Mouse (Mus musculus) gastrocnemius, postnatal 10 days (tissue): ENCODE results near the gene Nfam1. TPM values are rescaled to one million over a fixed set of nuclear protein-coding genes. Genes with fewer than 3 reads are reported as not detected.
"Not testable (repeated sequence)": the region's sequence is repeated elsewhere in the genome, so short reads cannot be mapped to it uniquely, and the experiment has no call there.

ENCODE experiments used
- DNase-seq: peaks from one replicate; pipeline ENCODE4 v3.0.0; 2021; ENCODE audit warnings: mixed read lengths
- long read RNA-seq, 2 experiments: library from polyadenylated mRNA; stranded (forward); transcript quantifications; one replicate each; pipeline ENCODE4 v2.0.0; 2021
- total RNA-seq, 2 experiments: library from RNA; stranded (reverse); gene quantifications; 2 replicates each; pipeline ENCODE4 v1.2.3; 2021

The Nfam1 gene
- 1 to 10 TPM; 1.4 to 3.0 TPM for total RNA-seq
- long read RNA-seq, experiment 1, full-length matches to known transcripts, result 3 of 4 reads
- long read RNA-seq, experiment 1, partial matches to known transcripts, result 1 of 4 reads
- long read RNA-seq, experiment 1, other reads (novel, unspliced or antisense), result 0 of 4 reads
- long read RNA-seq, experiment 2, full-length matches to known transcripts, result 3 of 3 reads
- long read RNA-seq, experiment 2, partial matches to known transcripts, result 0 of 3 reads
- long read RNA-seq, experiment 2, other reads (novel, unspliced or antisense), result 0 of 3 reads

DNA sequence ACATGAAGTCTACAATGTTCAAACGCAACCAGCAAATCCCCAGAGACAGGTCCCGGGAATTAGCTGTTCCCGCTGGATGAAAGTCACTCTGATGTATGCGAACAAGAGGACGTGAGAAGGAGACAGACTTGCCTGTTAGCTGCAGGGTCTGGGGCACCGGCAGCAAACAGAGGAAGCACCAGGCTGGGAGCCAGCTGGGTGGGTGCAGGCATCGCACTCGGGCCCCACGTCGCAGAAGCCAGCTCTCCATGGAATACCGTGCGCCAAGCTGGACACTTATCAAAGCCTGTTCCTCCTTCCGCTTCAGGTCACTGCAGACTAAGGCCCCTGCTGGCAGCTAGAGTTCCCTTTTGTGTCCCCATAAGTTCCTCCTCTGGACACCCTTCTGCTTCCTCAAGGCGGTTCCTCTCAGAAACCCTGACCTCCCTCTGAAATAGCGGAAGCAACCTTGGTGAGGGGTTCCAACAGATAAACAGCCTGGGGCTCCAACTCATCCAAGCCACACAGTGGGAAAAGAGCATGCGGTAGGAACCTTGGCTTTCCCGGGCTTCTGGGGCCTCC, at the start of gene Nfam1:
TSS of gene Nfam1 (minus strand) at position 326 of the 561 bp plus-strand sequence.
- DNase-seq, result no peak

DNA sequence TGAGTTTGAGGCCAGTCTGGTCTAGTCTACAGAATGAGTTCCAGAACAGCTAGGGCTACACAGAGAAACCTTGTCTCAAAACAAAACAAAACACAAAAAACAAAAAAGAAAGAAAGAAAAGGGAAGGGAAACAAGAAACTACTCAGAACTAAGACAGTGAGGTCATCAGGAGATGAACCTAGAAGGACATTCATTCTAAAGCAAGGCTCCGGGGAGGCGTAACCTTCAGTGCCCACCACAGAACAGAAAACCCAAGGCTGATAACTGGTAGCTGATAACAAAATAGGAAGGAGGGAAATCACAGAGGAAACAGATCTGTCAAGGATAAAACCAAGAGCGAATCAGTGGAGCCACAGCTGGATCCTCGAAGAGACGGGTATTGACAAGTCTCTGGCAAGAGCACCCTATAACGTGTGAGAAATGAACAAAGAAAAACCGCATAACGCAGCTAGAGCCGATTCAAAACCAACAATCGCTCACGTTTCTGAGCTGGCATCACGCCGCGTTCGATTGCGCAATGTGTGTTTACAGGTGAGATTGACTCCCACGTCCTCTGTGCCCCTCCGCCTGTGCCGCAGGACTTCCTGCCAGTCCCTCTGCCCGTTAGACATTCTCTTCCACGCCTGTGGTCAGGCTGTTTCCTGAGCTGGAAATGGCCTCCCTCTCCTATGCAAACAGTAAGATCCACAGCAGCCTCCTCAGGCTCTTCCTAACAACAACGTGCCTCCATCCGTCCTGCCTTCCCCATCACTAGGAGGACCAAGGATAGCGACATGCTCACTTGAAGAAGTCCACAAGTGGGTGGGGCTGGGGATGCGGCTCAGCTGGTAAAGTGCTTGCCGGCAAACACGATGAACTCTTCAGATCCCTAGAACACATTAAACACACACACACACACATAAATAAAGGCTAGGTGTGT, 42.8 kb upstream of the Nfam1 start:
- no peak for DNase-seq

- no peak for DNase-seq
Observed at GRCm38 (mm10) chr15:83074179-83074578, 41.1 kb upstream of the Nfam1 start.

DNA sequence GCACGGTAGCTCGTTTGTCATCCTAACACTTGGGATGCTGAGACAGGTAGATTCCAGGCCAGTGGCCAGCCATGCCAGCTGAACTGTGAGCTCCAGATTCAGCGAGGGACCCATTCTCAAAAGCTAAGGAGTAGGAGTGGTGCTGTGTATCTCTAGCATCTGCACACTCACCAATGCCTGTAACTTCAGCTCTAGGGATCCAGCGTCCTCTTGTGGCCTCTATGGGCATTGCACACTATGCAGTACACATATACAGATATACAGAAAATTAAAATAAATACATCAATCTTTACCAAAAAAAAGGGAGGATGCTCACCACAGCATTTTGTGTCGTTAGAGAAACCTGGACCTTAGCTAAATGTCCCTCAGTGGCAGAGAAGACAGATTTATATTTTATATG, 38.6 kb upstream of the Nfam1 start:
- DNase-seq, result no peak

- no peak for DNase-seq
Observed at GRCm38 (mm10) chr15:83070942-83071341, 37.8 kb upstream of the Nfam1 start.

GRCm38 (mm10) chr15:83068270-83068669, 35.2 kb upstream of the Nfam1 start:
- DNase-seq, result no peak

- DNase-seq, result no peak
Observed at GRCm38 (mm10) chr15:83065543-83065942, 32.4 kb upstream of the Nfam1 start.

GRCm38 (mm10) chr15:83062582-83062981, 29.5 kb upstream of the Nfam1 start:
- not testable (repeated sequence) for DNase-seq

DNA sequence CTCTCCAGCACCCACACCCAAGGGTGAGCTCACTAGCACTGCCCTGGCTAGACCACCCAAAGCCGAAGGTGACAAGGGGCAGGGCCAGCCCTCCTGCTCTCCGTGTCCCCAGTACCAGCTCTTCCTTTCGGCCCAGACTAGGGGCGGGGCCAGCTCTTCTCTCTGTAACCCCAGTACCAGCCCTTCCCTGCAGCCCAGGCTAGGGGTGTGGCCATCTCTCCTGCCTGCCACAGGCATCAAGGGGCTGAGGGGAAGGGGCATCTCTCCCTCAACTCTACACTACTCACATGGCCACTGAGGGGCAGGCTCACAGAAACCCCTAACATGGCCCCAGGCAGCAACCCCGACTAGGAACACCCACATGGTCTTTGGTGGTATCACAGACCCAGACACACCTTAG, 28.6 kb upstream of the Nfam1 start:
- DNase-seq, result no peak

- DNase-seq, result no peak
Observed at GRCm38 (mm10) chr15:83059233-83059660, 26.1 kb upstream of the Nfam1 start.

- DNase-seq, result no peak
Observed at GRCm38 (mm10) chr15:83057533-83057932, 24.4 kb upstream of the Nfam1 start.

- DNase-seq, result no peak
Observed at GRCm38 (mm10) chr15:83056378-83057083, 23.4 kb upstream of the Nfam1 start.

GRCm38 (mm10) chr15:83055569-83055968, 22.5 kb upstream of the Nfam1 start:
- DNase-seq, result no peak

DNA sequence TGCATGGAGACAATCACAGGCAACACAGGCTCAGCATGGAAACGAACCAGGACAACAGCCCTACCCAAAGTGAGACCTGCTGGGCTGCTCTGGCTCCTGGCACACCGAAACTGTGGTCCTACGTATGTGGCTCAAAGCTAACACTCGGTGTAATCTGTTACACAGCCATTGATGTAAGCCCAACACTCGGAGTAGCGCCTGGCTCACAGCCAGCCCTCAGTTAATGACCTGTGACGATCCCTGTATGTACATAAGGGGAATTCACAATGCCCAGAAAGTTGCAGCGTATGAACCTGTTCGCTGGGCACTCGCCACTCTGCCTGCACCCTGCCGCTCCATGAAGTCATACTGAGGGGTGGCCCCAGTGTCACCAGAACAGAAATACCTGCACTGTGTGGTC, 20.2 kb upstream of the Nfam1 start:
- no peak for DNase-seq

DNA sequence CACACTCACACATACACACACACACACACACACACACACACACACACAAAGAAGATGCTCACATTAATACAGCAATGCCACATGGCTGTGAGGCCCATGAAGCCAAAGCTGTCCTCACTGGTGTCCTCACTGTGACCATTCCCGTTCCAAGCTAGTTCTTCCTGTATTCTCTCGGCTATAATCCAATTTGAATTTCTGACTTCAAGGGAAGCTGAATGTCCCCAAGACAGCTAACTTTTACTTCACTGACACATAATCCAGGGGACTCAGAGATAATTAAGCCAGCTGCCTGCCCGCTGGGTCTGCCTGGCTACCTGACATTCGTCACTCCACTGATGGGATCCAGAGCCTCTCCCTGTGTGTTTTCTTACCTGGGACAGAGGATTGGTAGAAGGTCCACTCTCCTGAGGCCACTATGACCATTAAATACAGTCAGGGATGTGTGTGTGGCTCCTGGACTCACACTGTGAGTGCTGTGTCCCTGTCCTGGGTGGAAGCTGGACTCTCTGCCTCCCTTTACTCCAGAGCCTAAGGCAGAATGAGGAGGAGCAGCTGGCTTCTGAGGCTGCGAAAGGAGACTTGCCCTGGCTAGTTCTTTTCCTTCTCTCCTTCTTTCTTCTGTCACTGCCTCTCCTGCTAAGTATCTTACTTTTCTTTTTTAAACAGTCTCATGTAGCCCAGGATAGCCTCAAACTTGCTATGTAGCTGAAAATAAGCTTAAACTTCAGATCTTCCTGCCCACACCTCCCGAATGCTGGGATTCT, 19.4 kb upstream of the Nfam1 start:
- DNase-seq, result no peak

GRCm38 (mm10) chr15:83046730-83047129, 13.6 kb upstream of the Nfam1 start:
- no peak for DNase-seq

GRCm38 (mm10) chr15:83046308-83046707, 13.2 kb upstream of the Nfam1 start:
- no peak for DNase-seq

- not testable (repeated sequence) for DNase-seq
Observed at GRCm38 (mm10) chr15:83045565-83045964, 12.5 kb upstream of the Nfam1 start.

DNA sequence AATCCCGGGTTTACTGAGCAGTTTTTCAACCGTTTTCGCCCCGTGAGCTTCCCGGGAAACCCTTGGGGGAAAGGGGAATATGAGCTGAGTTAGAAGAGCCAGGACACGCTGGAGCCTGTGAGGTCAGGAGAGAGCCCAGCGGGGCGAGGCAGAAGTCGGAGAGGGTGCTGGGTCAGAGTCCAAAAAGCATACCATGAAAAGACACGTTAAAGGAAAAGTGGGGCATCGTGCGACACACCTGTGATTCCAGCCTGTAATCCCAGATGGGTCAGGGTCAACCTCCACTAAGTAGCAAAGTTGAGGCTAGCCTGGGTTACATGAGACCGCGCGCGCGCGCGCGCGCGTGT, 10.2 kb upstream of the Nfam1 start:
- DNase-seq, result no peak

DNA sequence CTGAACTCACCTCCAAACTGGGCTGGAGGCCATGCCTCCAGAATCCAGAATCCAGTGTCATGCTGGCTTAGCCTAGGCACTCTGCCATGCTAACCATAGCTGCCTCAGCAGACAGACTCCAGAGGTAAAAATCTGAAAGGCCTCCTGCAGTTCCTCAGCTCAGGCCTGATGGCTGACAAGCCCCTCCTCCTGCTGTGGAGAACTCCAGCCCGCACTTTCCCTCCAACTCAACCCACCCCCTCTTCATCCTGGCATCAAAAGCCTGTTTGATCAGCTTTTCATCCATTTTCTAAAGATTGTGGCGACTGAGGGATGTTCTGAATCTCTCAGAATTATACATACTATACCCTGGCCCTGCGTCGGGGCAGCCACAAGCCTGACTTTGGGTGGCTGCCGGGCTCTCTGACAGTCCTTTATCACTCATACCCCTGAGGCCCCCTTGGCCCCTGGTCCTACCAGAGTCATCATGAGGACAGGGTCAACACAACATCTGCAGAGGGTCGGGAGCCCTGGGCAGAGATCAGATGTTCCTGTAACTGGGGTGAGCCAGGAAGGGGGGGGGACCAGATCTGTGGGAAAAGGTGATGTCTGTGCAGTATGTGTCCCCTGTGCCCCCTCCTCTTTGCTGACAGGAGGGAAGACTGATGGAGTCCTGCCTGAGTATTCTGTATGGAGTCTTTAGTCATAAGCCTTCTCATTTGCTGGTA, 9.7 kb upstream of the Nfam1 start:
- DNase-seq, result no peak

DNA sequence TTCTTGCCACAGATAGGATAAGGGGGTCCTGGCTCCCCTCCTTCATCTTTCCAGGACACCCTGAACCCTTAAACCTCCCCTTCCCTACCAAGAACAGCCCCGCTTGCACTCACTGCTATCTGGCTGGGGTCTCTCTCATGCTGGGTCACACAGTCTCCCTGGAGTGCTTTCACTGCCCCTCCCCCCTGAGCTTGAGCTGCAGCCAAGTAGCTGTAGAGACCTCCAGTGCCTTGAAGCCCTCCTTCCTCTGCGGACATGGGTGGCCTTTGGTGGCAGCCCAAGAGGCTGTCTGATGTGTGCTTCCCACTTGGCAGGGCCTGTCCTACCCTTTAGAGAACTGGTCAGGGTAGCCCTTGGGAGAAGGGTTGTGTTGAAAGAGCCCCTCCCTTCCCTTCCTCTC, 7.0 kb upstream of the Nfam1 start:
- no peak for DNase-seq
